Mouse (Mus musculus) B cell, adult 62 days (primary cell): Measurements from ENCODE around the gene Mettl26. TPM values are rescaled to one million over a fixed set of nuclear protein-coding genes. Genes with fewer than 3 reads are reported as not detected.

Source experiments
- total RNA-seq: library from RNA; stranded (reverse); gene quantifications from 4 replicates; pipeline ENCODE4 v1.2.4, GENCODE M21; 2023

Gene Mettl26
- 19.5 to 27.4 TPM (median 23.1 TPM) in 4 replicates for total RNA-seq

DNA sequence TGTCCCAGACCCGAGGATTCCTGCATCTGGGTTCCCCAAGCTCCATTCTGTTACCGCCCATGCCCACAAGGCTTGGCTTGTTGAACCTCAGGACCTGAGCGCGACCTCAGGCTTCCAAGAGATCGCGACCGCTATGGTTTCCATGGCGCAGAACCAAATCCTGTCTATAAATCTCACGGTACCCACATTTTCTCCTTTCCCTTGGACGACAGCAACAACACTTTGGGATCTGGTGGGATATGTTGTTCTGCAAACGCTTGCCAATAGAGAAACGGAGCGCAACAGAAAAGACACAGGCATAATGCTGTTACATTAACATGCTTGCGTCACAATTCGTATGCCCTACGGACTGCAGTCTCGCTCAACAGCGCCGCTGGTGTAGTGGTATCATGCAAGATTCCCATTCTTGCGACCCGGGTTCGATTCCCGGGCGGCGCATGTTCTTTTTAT, at the start of gene Mettl26:
Gene Mettl26, plus strand, starts transcription at position 354 of the 450 bp plus-strand sequence.

DNA sequence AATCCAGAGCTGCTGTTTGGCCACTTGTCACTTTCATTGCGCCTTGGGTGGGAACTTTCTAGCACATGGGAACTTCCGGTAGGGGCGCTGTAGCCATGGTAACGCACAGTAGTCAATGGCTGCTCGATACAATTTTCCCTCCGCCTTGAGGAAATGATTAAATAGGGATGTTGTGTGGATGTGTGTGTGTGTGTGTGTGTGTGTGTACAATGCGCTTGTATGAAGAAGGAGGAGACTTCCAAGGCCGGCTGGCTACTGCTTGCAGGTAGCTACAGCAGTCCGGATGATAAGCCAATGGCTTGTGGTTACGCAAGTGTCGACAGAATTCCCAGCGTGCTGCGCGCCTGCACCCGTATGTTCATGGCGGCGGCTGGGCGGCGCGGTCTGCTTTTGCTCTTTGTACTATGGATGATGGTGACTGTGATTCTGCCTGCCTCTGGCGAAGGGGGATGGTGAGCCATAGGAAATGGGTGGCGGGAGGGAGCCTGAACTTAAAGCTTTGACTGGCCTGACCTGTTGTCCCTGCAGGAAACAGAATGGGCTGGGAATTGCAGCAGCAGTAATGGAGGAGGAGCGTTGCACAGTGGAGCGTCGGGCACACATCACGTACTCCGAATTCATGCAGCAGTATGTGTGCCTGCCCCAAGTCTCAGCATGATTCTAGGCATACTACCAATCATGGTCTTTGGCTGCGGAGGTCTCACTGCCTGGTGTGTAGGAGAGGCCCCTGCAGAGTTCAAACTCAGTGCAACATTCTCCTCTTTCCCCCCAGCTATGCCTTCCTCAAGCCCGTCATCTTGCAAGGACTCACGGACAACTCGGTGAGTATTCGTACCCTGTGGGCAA, 45.9 kb upstream of the Mettl26 start, which contains the start of gene Jmjd8:
Gene Jmjd8, plus strand, starts transcription at position 156 of the 846 bp plus-strand sequence.

DNA sequence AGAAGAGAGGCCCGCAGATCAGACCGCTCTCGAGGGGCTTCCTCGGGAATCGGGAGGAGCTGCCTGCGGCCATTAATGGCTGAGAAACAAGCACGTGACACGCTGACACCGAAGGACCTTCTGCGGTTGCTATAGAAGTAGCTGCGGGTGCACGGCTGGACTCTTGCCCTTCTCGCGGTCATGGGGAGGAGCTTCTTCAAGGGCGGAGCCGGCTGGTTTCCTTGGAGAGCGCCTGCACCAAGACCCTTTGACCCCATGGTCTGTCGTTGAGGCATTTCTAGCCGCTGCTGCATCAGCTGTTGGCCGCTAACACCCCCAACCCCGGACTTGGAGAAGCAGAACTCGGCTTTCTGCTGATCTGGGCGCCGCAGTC, 41.6 kb upstream of the Mettl26 start, which contains the start of gene Stub1:
Gene Stub1, minus strand, starts transcription at position 114 of the 373 bp plus-strand sequence.

DNA sequence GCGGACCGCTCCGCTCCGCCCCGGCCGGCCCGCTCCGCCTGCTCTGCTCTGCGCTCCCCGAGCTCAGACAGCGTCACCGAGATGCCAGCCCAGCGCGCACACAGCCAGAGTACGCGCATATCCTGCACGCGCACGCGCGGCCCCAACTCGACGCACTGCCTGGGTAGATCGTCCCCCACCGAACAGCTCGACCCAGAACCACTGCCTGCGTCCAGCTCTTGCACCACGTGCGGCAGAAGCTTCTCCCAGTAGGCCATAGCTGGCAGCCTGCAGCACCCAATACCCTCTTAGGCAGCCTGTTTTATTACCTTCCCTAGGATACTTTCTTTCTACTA, 37.8 kb upstream of the Mettl26 start, which contains the start of gene Rhbdl1:
Gene Rhbdl1, minus strand, starts transcription at position 220 of the 335 bp plus-strand sequence.

DNA sequence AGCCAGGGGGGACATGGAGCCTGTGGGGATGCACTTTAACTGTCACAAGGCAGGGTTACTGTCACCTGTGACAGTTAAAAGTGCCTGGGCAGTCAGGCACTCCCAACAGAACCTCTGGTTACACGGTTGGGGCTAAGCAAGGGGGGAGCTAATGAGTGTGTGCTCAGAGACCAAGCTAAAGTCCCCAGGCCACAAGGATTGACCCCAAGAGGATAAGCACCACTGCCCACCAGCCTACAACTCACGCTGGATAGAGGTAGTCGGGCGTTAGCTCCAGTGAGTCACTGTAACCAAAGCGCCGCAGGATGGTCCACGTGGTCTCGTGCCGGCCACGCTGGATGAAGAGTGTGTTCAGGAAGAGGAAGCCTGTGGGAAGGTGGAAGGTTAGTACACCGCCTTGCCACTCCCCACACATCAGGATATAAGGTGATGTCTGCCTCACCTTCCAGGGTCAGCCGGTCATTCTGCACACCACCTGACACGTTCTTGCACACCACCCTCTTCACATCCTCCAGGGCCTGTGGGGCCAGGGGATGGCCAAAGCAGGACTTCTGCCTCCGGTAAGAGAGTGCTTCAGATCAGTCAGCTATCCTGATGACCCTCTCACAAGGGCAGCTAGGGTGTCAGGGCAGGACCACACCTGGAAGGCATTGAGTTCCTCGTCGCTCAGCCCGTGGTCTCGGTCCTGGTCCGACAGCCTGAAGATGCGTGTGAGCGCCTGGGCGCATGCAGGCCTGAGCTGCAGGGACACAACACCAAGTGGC, 33.6 kb upstream of the Mettl26 start, which contains the start of gene Gm20683:
Gene Gm20683, minus strand, starts transcription at position 647 of the 764 bp plus-strand sequence.

DNA sequence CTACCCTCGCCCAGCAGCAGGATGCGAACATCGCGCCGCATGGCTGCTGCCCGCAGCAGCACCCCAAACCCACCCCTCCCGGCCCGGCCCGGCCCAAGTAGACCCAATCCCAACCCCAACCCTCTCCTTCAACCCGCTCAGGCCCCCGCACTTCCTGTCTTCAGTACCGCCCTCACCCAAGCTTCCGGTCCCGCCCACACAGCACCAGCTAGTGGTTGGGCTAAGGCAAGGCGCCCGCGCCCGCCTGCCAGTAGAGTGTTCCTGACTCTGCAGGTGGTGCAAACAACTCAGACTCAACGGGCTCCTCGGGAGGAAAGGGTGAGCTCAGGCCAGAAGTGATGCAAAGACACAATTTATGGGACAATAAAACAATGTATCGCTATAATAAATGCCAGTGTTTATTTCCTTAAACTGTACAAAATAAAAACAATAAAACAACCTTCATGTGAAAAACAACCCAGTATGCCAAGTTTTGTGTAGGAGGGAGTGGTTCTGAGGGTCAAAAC, 30.4 kb upstream of the Mettl26 start, which contains the start of gene Rhot2:
Gene Rhot2, minus strand, starts transcription at position 456 of the 506 bp plus-strand sequence.

DNA sequence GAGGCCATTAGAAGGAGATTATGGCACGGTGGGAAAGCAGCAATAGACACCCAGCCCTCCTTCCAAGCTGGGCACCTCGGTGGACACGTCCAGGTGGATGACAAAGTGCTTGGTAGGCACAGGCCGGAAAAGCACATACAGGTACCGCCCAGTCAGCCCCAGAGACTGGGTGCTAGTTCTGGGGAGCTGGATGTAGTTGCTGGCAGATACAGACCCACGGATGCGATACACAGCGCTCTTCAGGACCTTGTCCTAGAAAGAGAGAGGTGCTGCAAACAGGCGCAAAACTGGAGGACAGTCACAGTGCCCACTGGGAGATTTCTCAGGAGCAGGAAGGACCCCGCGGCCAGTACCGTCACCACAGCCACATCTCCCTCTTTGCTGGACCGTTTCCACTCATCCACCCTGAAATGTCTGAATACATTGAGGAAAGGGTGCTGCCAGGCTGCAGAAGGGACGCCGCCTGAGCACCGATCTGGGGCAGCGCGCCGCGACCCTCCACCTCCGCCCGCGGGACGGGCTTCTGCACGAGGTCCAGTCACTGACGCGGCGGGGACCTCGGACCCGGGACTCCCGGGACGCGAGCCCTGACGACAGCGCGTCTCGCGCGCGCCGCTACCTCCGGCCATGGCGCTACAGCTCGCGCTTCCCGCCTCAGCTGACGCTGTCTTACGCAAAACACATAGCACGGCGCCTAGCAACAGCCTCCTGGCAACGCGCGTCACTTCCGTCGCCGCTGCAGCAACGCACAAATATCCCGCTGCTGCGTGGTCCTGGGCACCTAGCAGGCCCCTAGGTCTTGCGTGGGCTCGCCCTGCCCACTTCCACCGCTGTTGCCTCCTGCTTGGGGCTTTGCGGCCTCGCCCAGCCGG, 13.8 kb upstream of the Mettl26 start, which contains the start of gene Wdr90:
Gene Wdr90, minus strand, starts transcription at position 670 of the 872 bp plus-strand sequence.

DNA sequence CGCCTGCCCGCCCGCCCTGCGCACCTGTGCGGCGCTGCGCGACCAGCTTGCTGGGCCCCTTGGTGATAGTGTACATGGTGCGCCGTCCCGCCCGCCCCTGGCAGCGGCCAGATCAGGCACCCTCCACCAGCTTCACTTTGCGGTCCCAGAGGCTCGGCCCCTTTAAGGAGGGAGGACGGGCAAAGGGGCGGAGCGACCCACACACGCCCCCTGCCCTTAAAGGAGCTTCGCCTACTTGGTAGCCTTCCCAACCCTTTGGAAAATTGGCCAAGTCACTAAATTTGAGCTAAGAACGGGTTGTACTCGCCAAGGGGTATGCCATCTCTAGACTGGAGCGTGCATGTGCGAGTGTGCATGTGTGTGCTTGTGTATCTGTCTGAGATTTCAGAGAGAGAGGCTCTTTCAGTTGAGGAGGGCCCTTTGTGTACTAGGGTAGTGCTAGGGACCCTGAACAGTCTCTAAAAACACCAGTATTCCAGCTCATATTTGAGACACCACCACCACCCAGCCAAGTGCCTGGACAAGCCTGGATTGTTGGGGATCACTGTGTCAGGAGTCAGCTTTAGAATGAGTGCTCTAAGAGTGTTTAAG, 6.2 kb upstream of the Mettl26 start, which contains the start of gene Mcrip2:
Gene Mcrip2, minus strand, starts transcription at position 164 of the 591 bp plus-strand sequence.

DNA sequence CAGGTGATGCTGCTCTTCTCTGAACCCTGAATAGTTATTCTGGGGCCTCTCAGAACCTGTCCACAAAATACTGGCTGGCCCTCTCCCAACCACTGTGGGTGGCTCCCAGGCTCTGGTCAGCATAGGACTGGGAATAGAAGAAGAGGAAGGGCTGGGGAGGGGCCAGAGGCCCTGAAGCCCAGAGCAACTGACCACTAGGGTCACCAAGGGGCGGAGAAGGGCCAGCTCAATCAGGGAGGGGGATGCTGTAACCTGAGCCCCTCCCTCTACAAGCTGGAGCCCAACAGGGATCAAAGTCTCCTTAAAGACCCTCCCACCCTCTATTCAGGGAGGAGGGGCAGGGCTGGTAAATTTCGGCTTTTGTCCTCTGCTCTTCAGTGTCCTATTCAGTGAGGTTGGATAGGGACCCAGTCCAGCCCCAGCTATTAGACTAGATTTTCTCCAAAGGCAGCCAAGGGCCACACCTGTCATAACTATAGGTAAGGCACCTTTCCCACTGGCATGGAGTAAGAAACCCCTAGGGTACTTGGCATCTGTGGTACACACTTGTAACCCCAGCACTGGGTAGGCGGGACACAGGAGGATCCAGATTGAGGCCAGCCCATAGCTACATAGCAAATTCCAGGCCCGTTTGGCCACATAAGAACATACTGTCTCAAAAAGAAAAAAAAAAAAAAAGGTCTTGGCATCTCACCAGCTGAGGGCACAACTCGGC, 5.5 kb downstream of the Mettl26 start, which contains the start of gene Wfikkn1:
Gene Wfikkn1, minus strand, starts transcription at position 663 of the 715 bp plus-strand sequence.

DNA sequence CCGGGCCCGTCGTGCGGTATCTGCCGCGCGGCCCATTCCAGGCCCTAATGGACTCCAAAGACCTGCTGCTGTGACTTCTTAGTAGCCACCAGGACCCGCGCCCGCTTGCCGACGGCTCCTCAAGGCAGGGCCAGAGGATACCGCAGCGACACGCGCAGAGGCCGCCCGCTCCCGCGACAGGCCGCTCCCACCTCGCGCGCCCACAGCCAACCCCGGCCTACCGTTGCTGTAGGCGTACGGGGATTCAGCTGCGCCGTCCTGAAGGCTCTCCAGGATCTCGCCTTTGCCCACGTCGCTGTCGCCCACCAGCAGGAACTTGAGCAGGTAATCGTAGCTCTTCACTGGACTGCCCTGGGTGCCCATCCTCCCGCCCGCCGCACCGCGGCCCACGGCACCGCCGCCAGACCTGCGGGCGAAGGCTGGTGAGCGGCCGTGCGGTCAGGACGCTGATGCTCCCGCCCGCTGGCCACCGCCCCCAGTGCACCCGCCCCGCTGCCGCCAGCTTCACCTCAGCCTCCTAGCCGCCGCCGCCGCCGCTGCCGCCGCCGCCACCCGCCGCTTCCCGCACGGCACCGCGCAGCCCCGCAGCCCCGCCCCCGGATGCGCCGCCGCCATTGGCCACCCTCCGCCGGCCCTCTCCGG, 44.4 kb downstream of the Mettl26 start, which contains the start of gene Rab40c:
Gene Rab40c, minus strand, starts transcription at position 584 of the 642 bp plus-strand sequence.

Other genes starting within 250 kb of the Mettl26 start
- gene Gng13, start 157.9 kb upstream of the Mettl26 start, total RNA-seq = not detected in 4 replicates
- gene Chtf18, start 147.7 kb upstream of the Mettl26 start, total RNA-seq = 7.5 to 10.0 TPM (median 8.2 TPM) in 4 replicates
- 5.7 to 7.8 TPM (median 6.6 TPM) in 4 replicates for gene Rpusd1, start 147.4 kb upstream of the Mettl26 start, total RNA-seq
- 0.21 to 0.22 TPM in 2 of 4 replicates, not detected in the others for gene Mslnl, start 139.0 kb upstream of the Mettl26 start, total RNA-seq
- 0.83 TPM in 1 of 4 replicates, not detected in the others for gene Msln, start 120.7 kb upstream of the Mettl26 start, total RNA-seq
- gene Narfl, start 101.3 kb upstream of the Mettl26 start, total RNA-seq = 33.4 to 44.4 TPM (median 34.9 TPM) in 4 replicates
- 19.7 to 25.0 TPM (median 23.7 TPM) in 4 replicates for gene Haghl, start 89.4 kb upstream of the Mettl26 start, total RNA-seq
- gene Ccdc78, start 88.5 kb upstream of the Mettl26 start, total RNA-seq = not detected in 4 replicates
- gene Fam173a, start 82.2 kb upstream of the Mettl26 start, total RNA-seq = 41.7 to 46.0 TPM (median 43.2 TPM) in 4 replicates
- gene AC134908.4, start 79.4 kb upstream of the Mettl26 start, total RNA-seq = 2.5 TPM in 1 of 4 replicates, not detected in the others
- gene Metrn, start 77.9 kb upstream of the Mettl26 start, total RNA-seq = 10.5 to 16.8 TPM (median 13.6 TPM) in 4 replicates
- not detected in 4 replicates for gene Fbxl16, start 66.0 kb upstream of the Mettl26 start, total RNA-seq
- gene Wdr24, start 51.4 kb upstream of the Mettl26 start, total RNA-seq = 18.0 to 20.7 TPM (median 18.5 TPM) in 4 replicates
- 23.7 to 30.8 TPM (median 26.6 TPM) in 4 replicates for gene Jmjd8, start 46.2 kb upstream of the Mettl26 start, total RNA-seq
- gene Stub1, start 41.7 kb upstream of the Mettl26 start, total RNA-seq = 54.6 to 61.8 TPM (median 59.7 TPM) in 4 replicates
- 2.7 to 3.4 TPM (median 2.9 TPM) in 4 replicates for gene Rhbdl1, start 37.8 kb upstream of the Mettl26 start, total RNA-seq
- 1.3 to 4.6 TPM (median 2.3 TPM) in 4 replicates for gene Gm20683, start 33.3 kb upstream of the Mettl26 start, total RNA-seq
- 60.3 to 71.6 TPM (median 67.0 TPM) in 4 replicates for gene Rhot2, start 30.2 kb upstream of the Mettl26 start, total RNA-seq
- 31.7 to 38.7 TPM (median 35.9 TPM) in 4 replicates for gene Wdr90, start 13.6 kb upstream of the Mettl26 start, total RNA-seq
- gene Mcrip2, start 6.3 kb upstream of the Mettl26 start, total RNA-seq = 1.4 to 5.1 TPM (median 2.8 TPM) in 4 replicates
- gene Wfikkn1, start 5.8 kb downstream of the Mettl26 start, total RNA-seq = 5.2 to 8.4 TPM (median 7.1 TPM) in 4 replicates
- 22.5 to 27.0 TPM (median 25.2 TPM) in 4 replicates for gene Rab40c, start 44.7 kb downstream of the Mettl26 start, total RNA-seq
- 64.5 to 69.3 TPM (median 67.8 TPM) in 4 replicates for gene Pigq, start 69.9 kb downstream of the Mettl26 start, total RNA-seq
- not detected in 4 replicates for gene Nhlrc4, start 69.9 kb downstream of the Mettl26 start, total RNA-seq
- not detected in 4 replicates for gene A930017K11Rik, start 77.5 kb downstream of the Mettl26 start, total RNA-seq
- gene Capn15, start 110.7 kb downstream of the Mettl26 start, total RNA-seq = 37.2 to 41.1 TPM (median 38.7 TPM) in 4 replicates
- gene Rab11fip3, start 194.5 kb downstream of the Mettl26 start, total RNA-seq = 8.4 to 9.0 TPM (median 8.7 TPM) in 4 replicates
- 3.7 to 4.7 TPM (median 4.5 TPM) in 4 replicates for gene Decr2, start 215.3 kb downstream of the Mettl26 start, total RNA-seq
- 0.75 to 1.6 TPM (median 1.1 TPM) in 4 replicates for gene Nme4, start 220.5 kb downstream of the Mettl26 start, total RNA-seq
- gene Tmem8, start 238.2 kb downstream of the Mettl26 start, total RNA-seq = 21.2 to 25.3 TPM (median 22.8 TPM) in 4 replicates
- 43.5 to 46.7 TPM (median 45.3 TPM) in 4 replicates for gene Mrpl28, start 248.4 kb downstream of the Mettl26 start, total RNA-seq